Mouse (Mus musculus): ENCODE measurements around the gene Msl1.

DNA sequence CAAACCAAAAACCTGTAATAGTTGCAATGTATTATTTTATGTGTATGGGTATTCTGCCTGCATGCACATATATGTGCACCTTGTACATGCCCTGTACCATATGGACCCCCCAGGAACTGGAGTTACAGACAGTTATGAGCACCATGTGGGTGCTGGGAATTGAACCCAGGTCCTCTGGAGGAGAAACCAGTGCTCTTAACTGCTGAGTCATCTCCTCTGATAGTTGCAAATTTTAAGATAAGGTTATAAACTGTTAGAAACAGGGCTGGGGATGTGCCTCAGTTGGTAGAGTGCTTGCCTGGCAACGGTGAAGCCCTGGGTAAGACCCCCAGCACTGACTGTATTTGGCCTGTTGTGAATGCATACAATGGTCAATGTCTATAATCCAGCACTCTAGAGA is 3.9 kb upstream of the Msl1 start:
- TF ChIP-seq POLR2A (IDR thresholded peaks at IDR 0.05; ENCODE audit: low read depth, low read length) = no peak
- no peak for TF ChIP-seq CTCF (IDR thresholded peaks at IDR 0.05; ENCODE audit: borderline replicate concordance, insufficient read depth, low read length)
